Mouse (Mus musculus) ES-Bruce4 (cell line): ENCODE measurements around the gene Prkx. TPM values are rescaled to one million over a fixed set of nuclear protein-coding genes. Genes with fewer than 3 reads are reported as not detected.

Experiments
- H3K27ac ChIP-seq: 2 replicates; pipeline ENCODE4 v1.5.1; 2012; ENCODE audit warnings: low read length, inconsistent platforms; ENCODE audit not compliant: insufficient read depth
- H3K27me3 ChIP-seq: 2 replicates; pipeline ENCODE4 v1.6.1; 2012; ENCODE audit warnings: mild to moderate bottlenecking, low read length, inconsistent platforms; ENCODE audit not compliant: control insufficient read depth, poor library complexity, insufficient read depth, severe bottlenecking
- H3K36me3 ChIP-seq: 2 replicates; pipeline ENCODE4 v1.6.1; 2012; ENCODE audit warnings: inconsistent platforms, mild to moderate bottlenecking, low read length, moderate library complexity; ENCODE audit not compliant: control insufficient read depth, poor library complexity, insufficient read depth, severe bottlenecking
- H3K4me1 ChIP-seq: one replicate; pipeline ENCODE4 v1.8.1; 2011; ENCODE audit warnings: low read length; ENCODE audit not compliant: control insufficient read depth, insufficient read depth
- H3K4me3 ChIP-seq: 2 replicates; pipeline ENCODE4 v1.5.1; 2011; ENCODE audit warnings: low read depth, mild to moderate bottlenecking, low read length
- H3K9ac ChIP-seq: 2 replicates; pipeline ENCODE4 v1.6.1; 2012; ENCODE audit warnings: low read depth, mild to moderate bottlenecking, inconsistent platforms; ENCODE audit not compliant: poor library complexity, severe bottlenecking
- H3K9me3 ChIP-seq: replicated peaks from 2 replicates; pipeline ENCODE4 v1.6.1; 2012; ENCODE audit warnings: mild to moderate bottlenecking, low read length, inconsistent platforms; ENCODE audit not compliant: control insufficient read depth, poor library complexity, insufficient read depth, severe bottlenecking
- CTCF ChIP-seq: IDR thresholded peaks from one replicate; pipeline ENCODE4 v1.8.1; 2011; ENCODE audit warnings: low read depth, low read length
- EP300 ChIP-seq: IDR thresholded peaks from 2 replicates; pipeline ENCODE4 v1.6.1; 2011; ENCODE audit warnings: low read depth, low read length; ENCODE audit not compliant: insufficient read depth
- POLR2A ChIP-seq: IDR thresholded peaks from one replicate; pipeline ENCODE4 v1.8.1; 2011; ENCODE audit warnings: low read length; ENCODE audit not compliant: insufficient read depth
- polyA plus RNA-seq: library from polyadenylated mRNA; stranded (reverse); fragments of >200 nt; gene quantifications from 2 replicates; pipeline ENCODE4 v1.2.4, GENCODE M21; 2011; ENCODE audit warnings: low read depth; ENCODE audit not compliant: missing spikeins, insufficient read depth, insufficient read length

The Prkx gene
- polyA plus RNA-seq, 1 experiment: 21.5 TPM

GRCm38 (mm10) chrX:77786354-77786753, 9.7 kb downstream of the Prkx start:
- no peaks in the 10 kb centered on the region for H3K4me1 ChIP-seq

GRCm38 (mm10) chrX:77777822-77778221, 18.3 kb downstream of the Prkx start:
- H3K9me3 ChIP-seq: no peaks in the 10 kb centered on the region

More at GRCm38 (mm10) chrX:77786354-77786753, 9.7 kb downstream of the Prkx start:
- Histone ChIP-seq H3K27me3 (no peaks in the 10 kb centered on the region), H3K27ac (no peak overlapping the region), H3K9me3 (no peaks in the 10 kb centered on the region), H3K9ac (no peak overlapping the region), H3K36me3 (no peaks in the 10 kb centered on the region; the same call in 1 of the 2 replicates), H3K4me3 (no peak overlapping the region)
- TF ChIP-seq POLR2A (no peak), CTCF (no peak), EP300 (no peak)

GRCm38 (mm10) chrX:77765153-77765552, 30.9 kb downstream of the Prkx start:
- Histone ChIP-seq H3K9me3 (no peaks in the 10 kb centered on the region), H3K4me3 (no peak overlapping the region), H3K27ac (no peak overlapping the region), H3K36me3 (no peaks in the 10 kb centered on the region), H3K9ac (no peak overlapping the region), H3K4me1 (no peaks in the 10 kb centered on the region), H3K27me3 (no peaks in the 10 kb centered on the region)
- TF ChIP-seq EP300 (no peak), POLR2A (no peak), CTCF (no peak)

More at GRCm38 (mm10) chrX:77777822-77778221, 18.3 kb downstream of the Prkx start:
- no peaks in the 10 kb centered on the region for H3K36me3 ChIP-seq
- no peaks in the 10 kb centered on the region for H3K4me1 ChIP-seq
- H3K4me3 ChIP-seq: no peak overlapping the region
- H3K27ac ChIP-seq: no peak overlapping the region
- no peaks in the 10 kb centered on the region for H3K27me3 ChIP-seq
- TF ChIP-seq CTCF: no peak
- TF ChIP-seq EP300: no peak
- no peak for TF ChIP-seq POLR2A
- H3K9ac ChIP-seq: no peak overlapping the region

GRCm38 (mm10) chrX:77744260-77744659, 51.8 kb downstream of the Prkx start:
- no peak overlapping the region for H3K9ac ChIP-seq
- H3K27me3 ChIP-seq: no peaks in the 10 kb centered on the region
- no peaks in the 10 kb centered on the region for H3K36me3 ChIP-seq
- no peaks in the 10 kb centered on the region for H3K9me3 ChIP-seq
- no peak overlapping the region for H3K4me3 ChIP-seq
- H3K27ac ChIP-seq: no peak overlapping the region
- TF ChIP-seq CTCF (no peak), POLR2A (no peak), EP300 (no peak)
- H3K4me1 ChIP-seq: no peaks in the 10 kb centered on the region

- H3K27me3 ChIP-seq: no peaks in the 10 kb centered on the region
- H3K4me1 ChIP-seq: no peaks in the 10 kb centered on the region
Measured at GRCm38 (mm10) chrX:77741383-77741782, 54.7 kb downstream of the Prkx start.

GRCm38 (mm10) chrX:77733930-77734536, 62.0 kb downstream of the Prkx start:
- H3K4me1 ChIP-seq: no peaks in the 10 kb centered on the region
- H3K27me3 ChIP-seq: no peaks in the 10 kb centered on the region
- no peak overlapping the region for H3K9ac ChIP-seq
- no peaks in the 10 kb centered on the region for H3K36me3 ChIP-seq
- H3K9me3 ChIP-seq: no peaks in the 10 kb centered on the region
- H3K27ac ChIP-seq: no peak overlapping the region
- H3K4me3 ChIP-seq: no peak overlapping the region
- TF ChIP-seq POLR2A (no peak), CTCF (no peak), EP300 (no peak)

More at GRCm38 (mm10) chrX:77741383-77741782, 54.7 kb downstream of the Prkx start:
- Histone ChIP-seq H3K9me3 (no peaks in the 10 kb centered on the region), H3K9ac (no peak overlapping the region), H3K36me3 (no peaks in the 10 kb centered on the region), H3K27ac (no peak overlapping the region), H3K4me3 (no peak overlapping the region)
- no peak for TF ChIP-seq POLR2A
- TF ChIP-seq CTCF: peak; percentile 54
